Mouse (Mus musculus): ENCODE data around the gene Mindy4. TPM values are rescaled to one million over a fixed set of nuclear protein-coding genes. Genes with fewer than 3 reads are reported as not detected.

Gene Mindy4
- total and polyA plus RNA-seq, 3 experiments: not detected

- in situ Hi-C loops (cut with MboI; ENCODE audit: low pct_ligation_motif_present, low pct_unique_long_range_greater_than_20kb, low sequenced_read_pairs): no loop called here
- Histone ChIP-seq H3K4me3 (replicated peaks in 1 of 3; ENCODE audit: low read depth in 2 of 3, low read length in 2 of 3, poor library complexity in 1 of 3) (no peak overlapping the region), H3K9me3 (replicated peaks; ENCODE audit: low read length) (no peaks in the 10 kb centered on the region), H3K27ac (ENCODE audit: insufficient read depth, low read depth) (no peak overlapping the region), H3K27me3 (replicated peaks) (peaks cover 95% of the 10 kb centered on the region), H3K36me3 (replicated peaks in 1 of 2; ENCODE audit: control insufficient read depth in 1 of 2, insufficient read depth in 1 of 2, low read length in 1 of 2) (no peaks in the 10 kb centered on the region), H3K4me1 (ENCODE audit: control insufficient read depth in 1 of 2, insufficient read depth in 2 of 2) (no peaks in the 10 kb centered on the region), H3K4me2 (ENCODE audit: insufficient read depth, low read depth, poor library complexity, severe bottlenecking) (no peak overlapping the region), H3K9ac (ENCODE audit: insufficient read depth, low read depth) (no peak overlapping the region), H3K79me2 (replicated peaks; ENCODE audit: control insufficient read depth, extremely low read depth, insufficient read depth, poor library complexity, severe bottlenecking) (no peaks in the 10 kb centered on the region)
- TF ChIP-seq ZC3H11A (IDR thresholded peaks at IDR 0.05; ENCODE audit: low read depth, low read length): no peak
- TF ChIP-seq MXI1 (IDR thresholded peaks at IDR 0.05; ENCODE audit: low read depth, low read length): no peak
- no peak for TF ChIP-seq GABPA (IDR thresholded peaks at IDR 0.05; ENCODE audit: insufficient replicate concordance, low read depth, low read length)
- TF ChIP-seq MYC (IDR thresholded peaks at IDR 0.05; ENCODE audit: low read depth, low read length): no peak
- no peak for TF ChIP-seq SMC3 (IDR thresholded peaks at IDR 0.05; ENCODE audit: low read depth, low read length)
- TF ChIP-seq MEF2A (IDR thresholded peaks at IDR 0.05; ENCODE audit: borderline replicate concordance, low read depth, low read length): no peak
- no peak for TF ChIP-seq KAT2A (IDR thresholded peaks at IDR 0.05; ENCODE audit: insufficient replicate concordance, low read length)
- no peak for TF ChIP-seq CTCF (conservative IDR thresholded peaks at IDR 0.05 in 1 of 2, IDR thresholded peaks at IDR 0.05 in 1 of 2; ENCODE audit: low read depth in 2 of 2, low read length in 2 of 2)
- no peak for TF ChIP-seq USF1 (IDR thresholded peaks at IDR 0.05; ENCODE audit: low read depth, low read length)
- no peak for TF ChIP-seq E2F4 (IDR thresholded peaks at IDR 0.05; ENCODE audit: insufficient replicate concordance, low read depth, low read length)
- no peak for TF ChIP-seq RAD21 (IDR thresholded peaks at IDR 0.05; ENCODE audit: low read depth, low read length)
- no peak for TF ChIP-seq MAX (IDR thresholded peaks at IDR 0.05; ENCODE audit: low read length)
- no peak for TF ChIP-seq MAZ (IDR thresholded peaks at IDR 0.05; ENCODE audit: low read depth, low read length)
- no peak for TF ChIP-seq ZMIZ1 (IDR thresholded peaks at IDR 0.05; ENCODE audit: low read depth, low read length)
- no peak for TF ChIP-seq BHLHE40 (IDR thresholded peaks at IDR 0.05; ENCODE audit: low read depth, low read length)
- no peak for TF ChIP-seq TBP (conservative IDR thresholded peaks at IDR 0.05; ENCODE audit: low read depth, low read length)
- TF ChIP-seq JUND (conservative IDR thresholded peaks at IDR 0.05; ENCODE audit: low read depth, low read length): no peak
- DNase-seq (ENCODE audit: extremely low read depth): no peak
- dilution Hi-C loops (cut with MboI; ENCODE audit: extremely low pct_ligation_motif_present, extremely low pct_unique_long_range_greater_than_20kb, low sequenced_read_pairs): no loop called here
These were observed 129.6 kb downstream of the Mindy4 start for GRCm38 (mm10) chr6:55332773-55333109.

GRCm38 (mm10) chr6:55335989-55336514, 132.9 kb downstream of the Mindy4 start, which contains the start of gene Aqp1:
TSS of gene Aqp1 (plus strand) at chr6:55336432.
- no peak for TF ChIP-seq E2F4 (IDR thresholded peaks at IDR 0.05; ENCODE audit: insufficient replicate concordance, low read depth, low read length)
- TF ChIP-seq USF2 (conservative IDR thresholded peaks at IDR 0.05; ENCODE audit: low read depth, low read length): no peak
- no peak for TF ChIP-seq ETS1 (conservative IDR thresholded peaks at IDR 0.05; ENCODE audit: low read depth, low read length)
- TF ChIP-seq MAX (IDR thresholded peaks at IDR 0.05; ENCODE audit: low read length): no peak
- no peak for TF ChIP-seq CHD1 (IDR thresholded peaks at IDR 0.05; ENCODE audit: low read depth, low read length)
- no peak for TF ChIP-seq GABPA (IDR thresholded peaks at IDR 0.05; ENCODE audit: insufficient replicate concordance, low read depth, low read length)
- TF ChIP-seq ZKSCAN1 (IDR thresholded peaks at IDR 0.05; ENCODE audit: borderline replicate concordance, low read depth, low read length): no peak
- TF ChIP-seq MAFK (IDR thresholded peaks at IDR 0.05; ENCODE audit: insufficient replicate concordance, low read length): no peak
- TF ChIP-seq USF1 (IDR thresholded peaks at IDR 0.05; ENCODE audit: low read depth, low read length): no peak
- no peak for TF ChIP-seq NRF1 (IDR thresholded peaks at IDR 0.05; ENCODE audit: low read depth, low read length)
- no peak for TF ChIP-seq RCOR1 (conservative IDR thresholded peaks at IDR 0.05; ENCODE audit: low read depth, low read length)
- TF ChIP-seq TBP (conservative IDR thresholded peaks at IDR 0.05; ENCODE audit: low read depth, low read length): no peak
- no peak for TF ChIP-seq EP300 (IDR thresholded peaks at IDR 0.05; ENCODE audit: low read length)
- no peak for TF ChIP-seq SIN3A (IDR thresholded peaks at IDR 0.05; ENCODE audit: low read length)
- Histone ChIP-seq H3K9ac (ENCODE audit: insufficient read depth, low read depth) (no peak within 1 kb of the TSS), H3K4me3 (replicated peaks in 1 of 3; ENCODE audit: low read depth in 2 of 3, low read length in 2 of 3, poor library complexity in 1 of 3) (no peak within 1 kb of the TSS), H3K36me3 (replicated peaks in 1 of 2; ENCODE audit: control insufficient read depth in 1 of 2, insufficient read depth in 1 of 2, low read length in 1 of 2) (no peaks in the 10 kb centered on the region), H3K4me1 (ENCODE audit: control insufficient read depth in 1 of 2, insufficient read depth in 2 of 2) (no peaks in the 10 kb centered on the region), H3K79me2 (replicated peaks; ENCODE audit: control insufficient read depth, extremely low read depth, insufficient read depth, poor library complexity, severe bottlenecking) (no peaks in the 10 kb centered on the region), H3K4me2 (ENCODE audit: insufficient read depth, low read depth, poor library complexity, severe bottlenecking) (no peak within 1 kb of the TSS), H3K9me3 (replicated peaks; ENCODE audit: low read length) (no peaks in the 10 kb centered on the region), H3K27me3 (replicated peaks) (peaks cover 96% of the 10 kb centered on the region), H3K27ac (ENCODE audit: insufficient read depth, low read depth) (no peak within 1 kb of the TSS)
- DNase-seq (ENCODE audit: extremely low read depth): no peak
- dilution Hi-C loops (cut with MboI; ENCODE audit: extremely low pct_ligation_motif_present, extremely low pct_unique_long_range_greater_than_20kb, low sequenced_read_pairs) (no loop called here), in situ Hi-C loops (cut with MboI; ENCODE audit: low pct_ligation_motif_present, low pct_unique_long_range_greater_than_20kb, low sequenced_read_pairs) (no loop called here)
